Mouse (Mus musculus): ENCODE data around the gene Polr3h. TPM values are rescaled to one million over a fixed set of nuclear protein-coding genes. Genes with fewer than 3 reads are reported as not detected.

Gene Polr3h
- total RNA-seq, 1 experiment, result 83.7 TPM

DNA sequence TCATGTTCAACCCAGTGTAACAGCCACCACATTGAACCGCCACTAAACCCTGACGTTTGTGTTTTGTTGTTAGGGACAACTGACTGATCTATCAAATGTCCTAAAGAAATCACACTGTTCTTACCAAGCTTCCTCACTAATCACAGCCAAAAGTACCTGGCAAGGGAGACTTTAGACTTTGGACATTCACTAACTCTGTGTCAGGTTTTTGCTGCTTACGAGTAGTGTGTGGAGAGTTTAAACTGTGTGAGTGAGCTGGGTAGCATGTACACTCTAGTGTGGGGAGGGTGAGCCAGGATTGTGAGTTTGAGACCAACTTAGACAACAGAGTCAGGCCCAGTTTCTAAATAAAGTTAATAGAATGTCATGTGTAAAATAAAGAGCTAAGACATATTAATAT lies 43.7 kb downstream of the Polr3h start:
- H3K4me1 ChIP-seq (ENCODE audit: control insufficient read depth in 2 of 2, insufficient read depth in 2 of 2, low read length in 2 of 2, poor library complexity in 1 of 2), result peaks cover 5 to 7% of the 10 kb centered on the region in 2 experiments; a peak in 3 of 4 replicates
- no peak overlapping the region for H3K9ac ChIP-seq (ENCODE audit: insufficient read depth, low read depth, low read length, poor library complexity, severe bottlenecking)
- in situ Hi-C loops (cut with MboI; ENCODE audit: low sequenced_read_pairs in 2 of 2, unreplicated experiment in 2 of 2), result no loop called here
- H3K9me3 ChIP-seq (ENCODE audit: control insufficient read depth, insufficient read depth, low read depth, low read length), result no peaks in the 10 kb centered on the region
- H3K4me3 ChIP-seq (ENCODE audit: insufficient read depth in 1 of 2, low read depth in 1 of 2, low read length in 2 of 2, poor library complexity in 1 of 2, severe bottlenecking in 1 of 2), result no peak overlapping the region
- no peak overlapping the region for H3K27ac ChIP-seq (ENCODE audit: insufficient read depth, low read depth, low read length, poor library complexity, severe bottlenecking)
- TF ChIP-seq CHD2 (IDR thresholded peaks at IDR 0.05; ENCODE audit: low read depth, low read length), result no peak
- TF ChIP-seq ZNF384 (IDR thresholded peaks at IDR 0.05; ENCODE audit: low read depth, low read length), result no peak
- no peak for TF ChIP-seq HCFC1 (IDR thresholded peaks at IDR 0.05; ENCODE audit: borderline replicate concordance, insufficient read depth, low read length)
- TF ChIP-seq MAFK (IDR thresholded peaks at IDR 0.05; ENCODE audit: insufficient read depth, low read depth, low read length), result no peak
- no peak for TF ChIP-seq ZC3H11A (IDR thresholded peaks at IDR 0.05; ENCODE audit: borderline replicate concordance, low read depth, low read length)
- no peak for DNase-seq (ENCODE audit: low read depth, low spot score)
- H3K36me3 ChIP-seq (ENCODE audit: control insufficient read depth, insufficient read depth, low read length, poor library complexity, severe bottlenecking), result peaks cover 2% of the 10 kb centered on the region

DNA sequence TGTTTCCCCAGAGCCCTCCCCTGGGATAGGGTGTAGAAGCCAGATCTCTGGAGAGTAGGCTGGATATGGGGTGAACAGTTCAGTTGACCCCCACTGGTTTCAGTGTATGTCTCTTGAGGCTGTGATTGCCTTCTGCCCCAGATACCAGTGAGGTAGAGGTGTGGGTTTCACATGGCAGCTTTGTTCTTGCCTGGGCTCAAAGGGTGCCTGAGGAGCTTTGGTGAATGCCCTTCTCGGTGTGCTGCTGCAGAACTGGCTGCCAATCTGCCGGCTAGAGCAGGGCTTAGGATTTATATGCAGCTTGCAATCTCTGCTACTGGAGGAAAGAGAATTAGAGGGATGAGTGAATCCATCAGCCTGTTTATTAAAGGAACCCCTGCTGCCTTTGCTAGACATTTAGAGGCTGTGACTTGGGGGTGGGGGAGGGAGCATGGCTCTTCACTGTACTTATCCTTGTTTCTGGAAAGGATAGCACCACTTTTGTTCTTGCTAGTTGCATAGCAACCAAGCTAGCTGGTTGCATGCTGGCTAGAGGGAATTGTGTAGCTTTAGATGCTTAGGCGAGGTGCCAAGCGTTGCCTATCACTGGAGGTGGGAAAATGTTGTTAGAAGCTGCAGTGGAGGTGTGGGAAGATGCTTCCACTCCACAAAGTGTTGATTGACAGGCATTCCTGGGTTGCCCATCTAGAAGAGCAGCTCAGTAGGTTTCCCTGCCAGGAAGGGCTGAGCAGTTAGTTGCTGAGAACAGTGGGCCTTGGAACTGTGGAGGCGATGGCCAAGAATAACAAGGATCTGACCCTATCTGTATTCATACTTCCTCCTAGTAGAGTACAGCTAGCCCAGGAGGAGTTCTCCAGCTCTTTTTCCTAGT lies 46.3 kb downstream of the Polr3h start:
- TF ChIP-seq MAFK (IDR thresholded peaks at IDR 0.05; ENCODE audit: insufficient read depth, low read depth, low read length), result no peak
- no peak for TF ChIP-seq HCFC1 (IDR thresholded peaks at IDR 0.05; ENCODE audit: borderline replicate concordance, insufficient read depth, low read length)
- TF ChIP-seq ZC3H11A (IDR thresholded peaks at IDR 0.05; ENCODE audit: borderline replicate concordance, low read depth, low read length), result no peak
- TF ChIP-seq CHD2 (IDR thresholded peaks at IDR 0.05; ENCODE audit: low read depth, low read length), result no peak
- TF ChIP-seq ZNF384 (IDR thresholded peaks at IDR 0.05; ENCODE audit: low read depth, low read length), result no peak
- Histone ChIP-seq H3K4me3 (ENCODE audit: insufficient read depth in 1 of 2, low read depth in 1 of 2, low read length in 2 of 2, poor library complexity in 1 of 2, severe bottlenecking in 1 of 2) (no peak overlapping the region), H3K36me3 (ENCODE audit: control insufficient read depth, insufficient read depth, low read length, poor library complexity, severe bottlenecking) (no peaks in the 10 kb centered on the region), H3K4me1 (ENCODE audit: control insufficient read depth in 2 of 2, insufficient read depth in 2 of 2, low read length in 2 of 2, poor library complexity in 1 of 2) (peaks cover 5 to 7% of the 10 kb centered on the region in 2 experiments; a peak in 3 of 4 replicates), H3K9ac (ENCODE audit: insufficient read depth, low read depth, low read length, poor library complexity, severe bottlenecking) (no peak overlapping the region; the same call in 1 of the 2 replicates), H3K9me3 (ENCODE audit: control insufficient read depth, insufficient read depth, low read depth, low read length) (no peaks in the 10 kb centered on the region), H3K27ac (ENCODE audit: insufficient read depth, low read depth, low read length, poor library complexity, severe bottlenecking) (no peak overlapping the region)
- in situ Hi-C loops (cut with MboI; ENCODE audit: low sequenced_read_pairs in 2 of 2, unreplicated experiment in 2 of 2), result no loop called here
- no peak for DNase-seq (ENCODE audit: low read depth, low spot score)

DNA sequence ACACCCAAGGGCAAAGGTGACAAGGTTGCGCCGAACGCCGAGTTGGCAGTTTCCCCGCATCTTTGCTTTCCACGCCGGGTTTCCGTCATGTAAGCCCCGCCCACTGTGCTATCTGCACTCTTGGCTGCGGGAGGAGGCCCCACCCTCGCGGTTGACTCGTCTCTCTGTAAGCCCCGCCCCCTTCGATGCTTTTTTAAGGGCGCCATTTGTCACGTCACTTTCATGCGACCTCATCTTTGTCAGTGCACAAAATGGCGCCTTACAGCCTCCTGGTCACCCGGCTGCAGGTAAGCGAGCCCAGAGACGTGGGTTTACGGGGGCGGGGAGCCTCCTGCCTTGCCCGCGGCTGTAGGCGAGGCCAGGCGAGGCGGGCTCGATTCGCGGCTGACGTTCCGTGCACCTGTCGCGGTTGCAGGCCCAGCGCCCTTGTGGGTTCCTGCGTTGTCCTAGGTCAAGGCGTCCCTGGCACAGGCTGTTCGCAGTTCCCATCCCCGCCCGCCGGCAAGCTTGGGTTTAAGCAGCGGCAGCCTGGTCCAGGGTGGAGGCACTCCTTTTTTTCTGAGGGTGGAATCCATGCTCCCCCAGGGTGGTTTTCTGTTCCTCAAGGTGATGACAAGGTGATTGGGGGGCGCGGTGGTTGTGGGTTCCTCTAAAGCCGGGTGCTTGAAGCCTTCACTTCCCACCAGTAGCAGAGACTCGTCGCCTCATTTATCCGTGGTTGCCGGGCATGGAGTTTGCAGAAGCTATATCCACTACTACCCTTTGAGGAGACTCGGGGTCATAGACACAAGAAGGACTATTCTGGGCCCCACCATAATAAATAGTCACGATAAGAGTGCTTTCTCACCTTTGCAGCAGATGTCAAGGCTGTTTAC lies 53.5 kb downstream of the Polr3h start, which contains the start of gene Aco2:
TSS of gene Aco2 (plus strand) at position 48 of the 875 bp plus-strand sequence.
- H3K4me1 ChIP-seq (ENCODE audit: control insufficient read depth in 2 of 2, insufficient read depth in 2 of 2, low read length in 2 of 2, poor library complexity in 1 of 2), result peaks cover 0 to 3% of the 10 kb centered on the region in 2 experiments; a peak in 2 of 4 replicates
- TF ChIP-seq MAFK (IDR thresholded peaks at IDR 0.05; ENCODE audit: insufficient read depth, low read depth, low read length), result peak; percentile 81
- peak; percentile 80 for TF ChIP-seq HCFC1 (IDR thresholded peaks at IDR 0.05; ENCODE audit: borderline replicate concordance, insufficient read depth, low read length)
- no peak for TF ChIP-seq CHD2 (IDR thresholded peaks at IDR 0.05; ENCODE audit: low read depth, low read length)
- no peak for TF ChIP-seq ZNF384 (IDR thresholded peaks at IDR 0.05; ENCODE audit: low read depth, low read length)
- no peak for TF ChIP-seq ZC3H11A (IDR thresholded peaks at IDR 0.05; ENCODE audit: borderline replicate concordance, low read depth, low read length)
- H3K36me3 ChIP-seq (ENCODE audit: control insufficient read depth, insufficient read depth, low read length, poor library complexity, severe bottlenecking), result peaks cover 25% of the 10 kb centered on the region
- H3K9ac ChIP-seq (ENCODE audit: insufficient read depth, low read depth, low read length, poor library complexity, severe bottlenecking), result peak within 1 kb of the TSS; percentile 96
- peak within 1 kb of the TSS; percentile 87 for H3K27ac ChIP-seq (ENCODE audit: insufficient read depth, low read depth, low read length, poor library complexity, severe bottlenecking)
- DNase-seq (ENCODE audit: low read depth, low spot score), result peak; percentile 100
- H3K4me3 ChIP-seq (ENCODE audit: insufficient read depth in 1 of 2, low read depth in 1 of 2, low read length in 2 of 2, poor library complexity in 1 of 2, severe bottlenecking in 1 of 2), result peak within 1 kb of the TSS; percentile 71 to 92
- in situ Hi-C loops (cut with MboI; ENCODE audit: low sequenced_read_pairs in 2 of 2, unreplicated experiment in 2 of 2), result no loop called here
- no peaks in the 10 kb centered on the region for H3K9me3 ChIP-seq (ENCODE audit: control insufficient read depth, insufficient read depth, low read depth, low read length)

DNA sequence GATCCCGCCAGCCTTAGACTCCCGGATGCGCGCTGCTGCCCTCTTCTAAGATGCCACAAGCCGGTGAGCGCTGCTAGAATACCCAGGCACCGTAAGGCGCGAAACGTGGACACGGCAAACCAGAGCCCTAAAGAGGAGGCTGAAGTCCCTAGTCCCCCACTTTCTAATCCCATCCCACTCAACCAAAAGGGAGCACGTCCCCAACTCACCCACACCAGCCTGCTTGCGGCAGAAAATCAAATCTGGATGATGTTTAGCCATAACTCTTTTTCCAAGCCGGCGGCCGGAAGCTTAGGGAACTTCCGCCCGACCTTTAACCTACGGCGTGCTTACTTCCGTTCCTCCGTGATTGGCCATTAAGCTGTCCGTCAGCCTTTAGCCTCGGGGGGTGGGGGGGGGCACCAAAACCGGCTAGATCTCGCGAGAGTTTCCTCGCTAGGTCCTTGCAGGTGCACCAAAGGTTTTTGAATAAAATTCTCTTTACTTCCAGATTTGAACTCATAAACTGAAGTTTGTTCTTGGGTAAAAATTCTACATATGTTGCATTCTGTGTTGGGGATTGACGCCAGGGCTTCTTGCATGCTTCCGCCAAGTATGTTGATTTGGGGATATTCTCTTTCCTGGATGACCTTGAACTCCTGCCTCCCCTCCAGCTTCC lies 54.3 kb downstream of the Polr3h start, which contains the start of gene Phf5a:
TSS of gene Phf5a (minus strand) at position 308 of the 658 bp plus-strand sequence.
- H3K9ac ChIP-seq (ENCODE audit: insufficient read depth, low read depth, low read length, poor library complexity, severe bottlenecking), result peak within 1 kb of the TSS; percentile 96
- H3K36me3 ChIP-seq (ENCODE audit: control insufficient read depth, insufficient read depth, low read length, poor library complexity, severe bottlenecking), result peaks cover 31% of the 10 kb centered on the region
- peak within 1 kb of the TSS; percentile 87 for H3K27ac ChIP-seq (ENCODE audit: insufficient read depth, low read depth, low read length, poor library complexity, severe bottlenecking)
- peaks cover 0 to 3% of the 10 kb centered on the region in 2 experiments; a peak in 2 of 4 replicates for H3K4me1 ChIP-seq (ENCODE audit: control insufficient read depth in 2 of 2, insufficient read depth in 2 of 2, low read length in 2 of 2, poor library complexity in 1 of 2)
- TF ChIP-seq HCFC1 (IDR thresholded peaks at IDR 0.05; ENCODE audit: borderline replicate concordance, insufficient read depth, low read length) (no peak; the same call in 1 of the 2 replicates), CHD2 (IDR thresholded peaks at IDR 0.05; ENCODE audit: low read depth, low read length) (peak; percentile 98), ZNF384 (IDR thresholded peaks at IDR 0.05; ENCODE audit: low read depth, low read length) (no peak), ZC3H11A (IDR thresholded peaks at IDR 0.05; ENCODE audit: borderline replicate concordance, low read depth, low read length) (no peak), MAFK (IDR thresholded peaks at IDR 0.05; ENCODE audit: insufficient read depth, low read depth, low read length) (no peak)
- H3K9me3 ChIP-seq (ENCODE audit: control insufficient read depth, insufficient read depth, low read depth, low read length), result no peaks in the 10 kb centered on the region
- DNase-seq (ENCODE audit: low read depth, low spot score), result peak; percentile 94
- H3K4me3 ChIP-seq (ENCODE audit: insufficient read depth in 1 of 2, low read depth in 1 of 2, low read length in 2 of 2, poor library complexity in 1 of 2, severe bottlenecking in 1 of 2), result peak within 1 kb of the TSS; percentile 71 to 92
- in situ Hi-C loops (cut with MboI; ENCODE audit: low sequenced_read_pairs in 2 of 2, unreplicated experiment in 2 of 2), result no loop called here

All from ES-E14 (cell line).